Mouse (Mus musculus) embryonic fibroblast, embryonic 13.5 days (primary cell): ENCODE results near the gene Cntn6.

Source experiments
- CTCF ChIP-seq: IDR thresholded peaks from 2 replicates; pipeline ENCODE4 v1.5.1; 2011; ENCODE audit warnings: mild to moderate bottlenecking, control low read depth, low read length, moderate library complexity, borderline replicate concordance; ENCODE audit not compliant: insufficient read depth
- POLR2A ChIP-seq: IDR thresholded peaks from 2 replicates; pipeline ENCODE4 v1.6.1; 2011; ENCODE audit warnings: low read depth, mild to moderate bottlenecking, control low read depth, low read length, moderate library complexity

DNA sequence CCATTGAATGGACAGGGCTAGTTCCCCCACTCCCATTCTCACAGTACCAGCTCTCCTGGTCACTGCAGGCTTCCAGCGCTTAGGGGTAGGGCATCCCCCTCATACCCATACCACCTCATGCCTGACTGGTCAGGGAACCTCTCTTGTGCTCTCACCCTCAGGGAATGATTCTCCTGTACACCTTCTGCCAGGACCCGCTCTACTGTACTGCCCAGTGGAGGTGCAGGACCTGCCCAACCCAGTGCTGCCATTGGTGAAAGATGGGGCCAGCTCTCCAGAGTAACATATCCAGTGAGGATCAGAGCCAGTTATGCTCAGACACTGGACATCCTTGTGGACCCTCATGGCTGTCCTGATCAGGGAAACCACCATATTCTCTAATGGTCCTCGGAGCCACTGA is 291.3 kb downstream of the Cntn6 start:
- no peak for TF ChIP-seq POLR2A
- no peak for TF ChIP-seq CTCF
